Mouse (Mus musculus) liver, adult 2 months (tissue): Measurements from ENCODE around the gene Terb1.

Source experiments
- CTCF ChIP-seq: fragments of 200-500 bp; IDR thresholded peaks from 2 replicates; pipeline ENCODE4 v1.5.1; 2011; ENCODE audit warnings: low read depth, low read length, control low read depth
- POLR2A ChIP-seq: fragments of 200-500 bp; IDR thresholded peaks from 2 replicates; pipeline ENCODE4 v1.6.1; 2011; ENCODE audit warnings: low read length, control low read depth; ENCODE audit not compliant: insufficient read depth; ENCODE audit errors: extremely low read depth

DNA sequence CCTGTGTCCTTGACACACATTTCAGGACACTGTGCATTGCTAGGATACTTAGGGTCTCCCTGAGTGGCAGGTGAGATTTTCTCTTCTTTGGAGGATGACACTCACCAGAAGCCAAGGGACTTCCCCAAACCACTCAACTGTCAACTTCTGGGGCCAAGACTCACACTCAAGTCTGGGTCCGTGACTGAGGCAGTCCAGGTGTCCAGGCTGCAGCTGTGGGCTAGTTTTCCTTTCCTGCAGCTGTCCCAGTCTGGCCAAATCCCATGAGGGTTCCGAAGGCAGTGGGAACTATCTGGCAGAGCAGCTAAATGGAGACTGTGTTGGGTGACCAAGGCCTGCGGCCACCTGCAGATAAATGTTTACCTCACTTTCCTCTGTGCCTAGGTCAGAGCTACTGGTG, 97.7 kb downstream of the Terb1 start:
- no peak for TF ChIP-seq CTCF
- no peak for TF ChIP-seq POLR2A
